Mouse (Mus musculus) heart, embryonic 11.5 days (tissue): ENCODE data around the gene Gzmm. TPM values are rescaled to one million over a fixed set of nuclear protein-coding genes. Genes with fewer than 3 reads are reported as not detected.

Experiments used
- ATAC-seq: fragments of 200-750 bp; cut with Nextera tagmentation; replicated peaks from 2 replicates; pipeline ENCODE4 v1.8.0; 2017; ENCODE audit warnings: moderate library complexity; ENCODE audit not compliant: insufficient number of reproducible peaks, low FRiP score, low TSS enrichment
- H3K27ac ChIP-seq: fragments of 300-500 bp; sonication (generic); 2 replicates; pipeline ENCODE4 v1.5.1; 2014; ENCODE audit warnings: mild to moderate bottlenecking, low read depth, low read length
- H3K27me3 ChIP-seq: fragments of 300-500 bp; sonication (generic); 2 replicates; pipeline ENCODE4 v1.6.1; 2014; ENCODE audit warnings: mild to moderate bottlenecking, low read length, mixed read lengths; ENCODE audit not compliant: control insufficient read depth, insufficient read depth
- H3K36me3 ChIP-seq: fragments of 300-500 bp; sonication (generic); 2 replicates; pipeline ENCODE4 v1.6.1; 2014; ENCODE audit warnings: mild to moderate bottlenecking, low read length, moderate library complexity, mixed read lengths; ENCODE audit not compliant: control insufficient read depth, insufficient read depth
- H3K4me1 ChIP-seq: fragments of 300-500 bp; sonication (generic); 2 replicates; pipeline ENCODE4 v1.6.1; 2014; ENCODE audit warnings: low read length; ENCODE audit not compliant: control insufficient read depth, insufficient read depth
- H3K4me2 ChIP-seq: fragments of 300-500 bp; sonication (generic); 2 replicates; pipeline ENCODE4 v1.6.1; 2014; ENCODE audit warnings: mild to moderate bottlenecking, moderate library complexity
- H3K4me3 ChIP-seq: fragments of 300-500 bp; sonication (generic); 2 replicates; pipeline ENCODE4 v1.5.1; 2014; ENCODE audit warnings: low read depth, low read length
- H3K9ac ChIP-seq: fragments of 300-500 bp; sonication (generic); 2 replicates; pipeline ENCODE4 v1.6.1; 2014; ENCODE audit warnings: mild to moderate bottlenecking, low read depth, low read length, moderate library complexity
- H3K9me3 ChIP-seq: fragments of 300-500 bp; sonication (generic); replicated peaks from 2 replicates; pipeline ENCODE4 v1.6.1; 2016; ENCODE audit warnings: low read length; ENCODE audit not compliant: control insufficient read depth
- WGBS: fragments of 180-500 bp; shearing (Covaris S2); extraction: QIAGEN DNeasy Blood & Tissue Kit; methylation state at CpG from one replicate; pipeline ENCODE4 v1.1.7; 2014; ENCODE audit not compliant: insufficient replicate concordance; 5-methylcytosine and 5-hydroxymethylcytosine counted together
- polyA plus RNA-seq: library from polyadenylated mRNA; unstranded; fragments of >200 nt; fragmentation: Nextera tagmentation; extraction: Ambion mirVana; gene quantifications from 2 replicates; pipeline ENCODE4 v1.2.1, GENCODE M21; 2014

Gzmm gene
- polyA plus RNA-seq, 1 experiment from 2014 or later, result 0.40 TPM

DNA sequence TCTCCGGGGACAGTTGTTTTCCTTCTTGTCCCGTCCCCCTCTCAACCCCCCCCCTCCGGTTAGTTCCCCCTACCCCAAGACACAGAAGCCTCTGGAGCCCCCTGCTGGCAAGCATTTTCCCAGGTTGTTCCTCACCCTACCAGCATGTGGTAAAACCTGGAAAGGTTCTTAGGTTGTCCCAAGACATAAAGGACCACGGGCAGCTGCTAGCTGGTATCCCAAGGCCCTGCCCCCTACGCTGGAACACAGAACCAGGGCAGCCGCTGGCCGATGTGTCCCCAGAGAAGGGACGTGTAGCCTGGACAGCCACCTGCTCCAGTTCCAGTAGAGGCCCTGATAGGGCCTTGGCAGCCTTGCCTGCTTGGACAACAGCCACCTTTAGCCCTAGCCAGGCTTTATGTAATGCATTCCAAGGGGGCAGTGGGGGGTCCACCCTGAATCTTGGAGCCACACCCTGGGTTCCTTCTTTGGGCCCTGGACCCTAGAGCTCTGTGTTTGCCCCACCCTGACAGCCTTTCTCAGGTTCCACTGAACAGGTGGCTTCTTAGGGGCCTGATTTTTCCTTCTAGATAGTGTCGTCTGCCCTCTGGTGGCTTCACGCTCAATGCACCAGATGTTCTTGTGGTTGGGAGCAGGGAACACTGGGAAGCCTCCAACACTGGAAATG lies 5.8 kb upstream of the Gzmm start:
- Histone ChIP-seq H3K36me3 (peaks cover 33% of the 10 kb centered on the region), H3K27ac (peak overlapping the region; percentile 81), H3K9ac (peak overlapping the region; percentile 92), H3K9me3 (no peaks in the 10 kb centered on the region), H3K4me2 (peak overlapping the region; percentile 98), H3K4me1 (peaks cover 37% of the 10 kb centered on the region), H3K4me3 (peak overlapping the region; percentile 58), H3K27me3 (no peaks in the 10 kb centered on the region)
- 4% methylated on average over 10 of the region's 10 CpGs for WGBS
- ATAC-seq, result no peak

DNA sequence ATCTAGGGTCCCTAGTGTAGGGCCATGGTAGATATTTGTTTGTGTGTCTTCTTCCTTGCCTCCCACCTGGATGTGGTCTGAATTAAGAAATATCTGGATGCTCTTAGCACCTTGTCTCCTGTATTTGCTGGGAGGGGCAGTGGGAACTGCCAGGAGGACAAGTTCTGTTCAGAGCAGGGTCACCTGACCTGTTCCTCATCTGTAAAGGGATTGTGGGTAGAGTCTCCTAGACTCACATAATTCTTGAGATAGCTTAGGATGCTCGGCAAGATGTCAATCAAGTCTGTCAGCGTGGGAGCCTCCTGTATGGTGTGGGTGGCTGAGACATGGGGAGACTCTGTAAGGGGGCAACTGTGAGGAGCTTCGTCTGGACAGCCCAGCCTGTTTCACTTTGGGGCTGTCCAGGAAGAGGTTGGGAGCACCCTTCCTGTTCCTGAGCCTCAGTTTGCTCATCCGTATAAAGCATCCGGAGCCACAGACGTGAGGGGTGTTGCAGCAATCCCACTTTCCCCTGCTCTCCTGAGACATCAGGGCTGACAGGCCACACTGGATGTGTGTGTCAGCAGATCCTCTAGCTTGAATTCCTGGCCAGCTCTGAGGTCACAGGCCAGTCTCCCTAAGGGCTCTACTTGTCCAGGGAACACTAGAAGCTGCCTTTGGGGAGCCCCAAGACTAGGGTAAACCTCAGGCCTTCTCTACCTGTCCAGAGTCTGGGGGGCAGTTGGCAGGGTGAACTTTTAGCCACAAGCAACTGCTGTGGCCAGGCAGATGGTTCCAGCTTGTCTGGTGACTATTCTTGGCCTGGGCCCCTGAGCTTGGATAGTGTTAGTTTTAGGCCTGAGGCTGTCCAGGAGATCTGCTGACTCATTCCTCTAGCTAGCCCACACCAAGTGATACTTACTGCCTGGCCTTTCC lies 4.8 kb upstream of the Gzmm start:
- H3K9me3 ChIP-seq, result no peaks in the 10 kb centered on the region
- H3K27me3 ChIP-seq, result no peaks in the 10 kb centered on the region
- peak overlapping the region; percentile 92 for H3K9ac ChIP-seq
- H3K36me3 ChIP-seq, result peaks cover 40% of the 10 kb centered on the region
- ATAC-seq, result no peak
- peak overlapping the region; percentile 98 for H3K4me2 ChIP-seq
- H3K27ac ChIP-seq, result peak overlapping the region; percentile 81
- peaks cover 37% of the 10 kb centered on the region for H3K4me1 ChIP-seq
- WGBS, result 67% methylated on average over 6 of the region's 6 CpGs
- peak overlapping the region; percentile 58 for H3K4me3 ChIP-seq

DNA sequence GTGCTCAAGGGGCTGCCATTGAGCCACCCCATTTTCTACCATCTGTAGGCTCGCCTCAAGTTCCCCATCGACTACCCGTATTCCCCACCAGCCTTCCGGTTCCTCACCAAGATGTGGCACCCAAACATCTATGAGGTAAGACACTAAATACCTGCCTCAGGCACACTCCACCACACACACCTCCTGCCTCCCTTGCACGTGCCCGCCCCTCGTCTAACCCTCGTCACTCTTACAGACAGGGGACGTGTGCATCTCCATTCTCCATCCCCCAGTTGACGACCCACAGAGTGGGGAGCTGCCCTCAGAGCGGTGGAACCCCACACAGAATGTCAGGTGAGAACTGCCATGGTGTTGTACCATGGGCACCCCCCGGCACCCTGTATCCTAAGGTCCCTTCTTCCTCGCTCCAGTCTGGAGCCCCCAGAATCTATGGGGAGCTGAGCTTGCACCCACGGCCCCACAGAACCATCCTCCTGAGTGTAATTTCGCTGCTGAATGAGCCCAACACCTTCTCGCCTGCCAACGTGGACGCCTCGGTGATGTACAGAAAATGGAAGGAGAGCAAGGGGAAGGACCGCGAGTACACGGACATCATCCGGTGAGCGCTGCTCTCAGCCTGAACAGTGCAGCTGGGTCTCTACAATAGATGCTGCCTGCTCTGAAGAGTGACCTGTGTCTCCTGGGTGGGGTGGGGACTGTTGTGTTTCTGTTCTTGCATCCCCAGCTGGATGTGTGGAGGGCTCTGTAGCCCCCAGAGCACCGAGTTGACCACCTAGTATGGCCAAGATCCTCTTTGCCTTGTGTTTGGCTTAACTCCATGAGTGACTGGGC lies 3.8 kb upstream of the Gzmm start:
- peaks cover 37% of the 10 kb centered on the region for H3K4me1 ChIP-seq
- WGBS, result 93% methylated on average over 25 of the region's 25 CpGs
- no peak for ATAC-seq

DNA sequence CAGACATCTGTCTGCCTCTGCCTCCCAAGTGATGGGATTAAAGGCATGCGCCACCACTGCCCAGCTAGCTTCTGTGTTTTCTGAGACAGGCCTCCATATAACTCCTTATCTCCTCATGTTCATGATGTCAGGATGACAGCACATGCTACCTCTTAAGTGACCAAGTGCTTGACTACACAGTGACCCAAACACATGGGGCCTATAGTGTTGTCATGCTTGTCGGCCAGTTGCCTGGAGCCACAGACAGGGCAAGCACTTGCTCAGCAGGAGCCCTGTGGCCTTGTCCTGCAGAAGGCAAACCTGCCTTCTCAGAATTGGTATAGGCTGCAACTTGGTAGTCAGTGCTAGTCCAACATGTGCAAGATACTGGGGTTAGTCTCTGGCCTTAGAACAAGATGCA lies 2.6 kb upstream of the Gzmm start:
- H3K27me3 ChIP-seq, result no peaks in the 10 kb centered on the region
- peaks cover 44% of the 10 kb centered on the region for H3K36me3 ChIP-seq
- WGBS, result 74% methylated on average over 2 of the region's 2 CpGs
- H3K9ac ChIP-seq, result no peak overlapping the region
- peak overlapping the region; percentile 46 for H3K27ac ChIP-seq
- H3K4me3 ChIP-seq, result no peak overlapping the region
- H3K4me1 ChIP-seq, result peaks cover 32% of the 10 kb centered on the region
- ATAC-seq, result no peak
- H3K4me2 ChIP-seq, result peak overlapping the region; percentile 4; the same call in 1 of the 2 replicates
- H3K9me3 ChIP-seq, result no peaks in the 10 kb centered on the region

More for the DNA sequence above, 3.8 kb upstream of the Gzmm start:
- peak overlapping the region; percentile 68; the same call in 1 of the 2 replicates for H3K27ac ChIP-seq
- no peaks in the 10 kb centered on the region for H3K27me3 ChIP-seq
- H3K36me3 ChIP-seq, result peaks cover 44% of the 10 kb centered on the region
- peak overlapping the region; percentile 49; the same call in 1 of the 2 replicates for H3K9ac ChIP-seq
- H3K4me2 ChIP-seq, result peak overlapping the region; percentile 8; the same call in 1 of the 2 replicates
- H3K9me3 ChIP-seq, result no peaks in the 10 kb centered on the region
- H3K4me3 ChIP-seq, result no peak overlapping the region; the same call in 1 of the 2 replicates

DNA sequence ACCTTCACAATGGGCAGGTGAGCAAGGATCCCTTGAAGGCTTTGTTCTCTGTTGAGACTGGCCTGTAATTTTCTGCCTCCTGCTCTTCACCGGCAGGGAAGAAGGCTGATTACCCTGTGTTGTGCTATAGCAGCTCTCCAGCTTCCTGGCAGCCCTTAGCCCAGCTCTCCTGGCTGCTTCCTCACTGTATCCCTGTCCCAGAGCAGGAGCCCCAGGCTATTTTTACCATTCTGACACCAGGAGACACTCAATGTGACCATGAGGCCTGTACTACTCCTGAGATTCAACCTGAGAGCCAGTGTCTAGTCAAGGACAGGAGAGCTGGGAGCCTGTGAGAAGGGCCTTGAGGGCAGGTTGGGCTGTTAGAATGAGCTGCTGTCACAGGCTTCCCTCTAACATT lies 2.1 kb upstream of the Gzmm start:
- Histone ChIP-seq H3K4me1 (peaks cover 31% of the 10 kb centered on the region), H3K4me3 (no peak overlapping the region), H3K9ac (no peak overlapping the region), H3K27ac (peak overlapping the region; percentile 46), H3K9me3 (no peaks in the 10 kb centered on the region), H3K27me3 (no peaks in the 10 kb centered on the region), H3K36me3 (peaks cover 44% of the 10 kb centered on the region), H3K4me2 (peak overlapping the region; percentile 4; the same call in 1 of the 2 replicates)
- 78% methylated on average over 1 of the region's 1 CpGs for WGBS
- ATAC-seq, result no peak

DNA sequence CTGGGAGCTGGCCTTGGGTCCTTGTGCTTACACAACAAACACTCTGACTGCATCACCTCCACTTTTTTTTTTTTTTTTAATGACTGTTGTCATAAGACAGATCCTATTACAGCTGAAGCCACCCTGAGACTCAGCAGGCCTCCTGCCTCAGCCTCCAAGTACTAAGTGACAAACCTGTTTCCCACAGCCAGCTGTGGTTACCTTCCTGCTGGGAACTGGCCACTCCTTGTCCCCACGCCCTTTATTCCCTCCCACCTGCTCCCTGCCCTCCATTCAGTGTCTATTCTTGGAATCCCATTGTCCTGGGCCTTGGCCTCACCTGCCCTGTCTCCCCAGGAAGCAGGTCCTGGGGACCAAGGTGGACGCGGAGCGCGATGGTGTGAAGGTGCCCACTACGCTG lies 1.3 kb upstream of the Gzmm start:
- Histone ChIP-seq H3K4me1 (peaks cover 31% of the 10 kb centered on the region), H3K36me3 (peaks cover 48% of the 10 kb centered on the region), H3K27ac (no peak overlapping the region), H3K4me2 (no peak overlapping the region), H3K4me3 (no peak overlapping the region), H3K9me3 (no peaks in the 10 kb centered on the region; the same call in 1 of the 2 replicates), H3K9ac (no peak overlapping the region), H3K27me3 (no peaks in the 10 kb centered on the region)
- no peak for ATAC-seq
- 92% methylated on average over 6 of the region's 6 CpGs for WGBS

DNA sequence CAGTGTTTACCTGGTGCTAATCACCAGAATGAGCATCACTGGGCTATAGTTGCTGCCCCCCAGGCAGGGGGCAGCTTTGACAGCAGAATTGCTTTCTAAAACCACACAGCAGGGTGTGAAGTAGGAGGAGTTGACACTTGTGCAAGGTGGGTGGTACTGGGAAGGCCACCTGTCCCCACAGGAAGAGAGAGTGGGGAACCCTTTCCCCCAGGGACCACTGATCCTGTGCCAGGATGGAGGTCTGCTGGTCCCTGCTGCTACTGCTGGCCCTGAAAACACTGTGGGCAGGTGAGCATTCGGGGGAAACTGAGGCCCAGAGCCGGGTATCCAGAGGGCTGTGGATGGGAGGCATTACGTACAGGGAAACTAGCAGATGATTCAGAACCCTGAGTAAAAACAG lies 358 bp downstream of the Gzmm start:
- peaks cover 48% of the 10 kb centered on the region for H3K36me3 ChIP-seq
- H3K4me2 ChIP-seq, result no peak overlapping the region
- H3K9ac ChIP-seq, result no peak overlapping the region
- WGBS, result 90% methylated on average over 3 of the region's 3 CpGs
- no peak overlapping the region for H3K4me3 ChIP-seq
- H3K9me3 ChIP-seq, result no peaks in the 10 kb centered on the region; the same call in 1 of the 2 replicates
- H3K27me3 ChIP-seq, result no peaks in the 10 kb centered on the region
- no peak for ATAC-seq
- peaks cover 18% of the 10 kb centered on the region for H3K4me1 ChIP-seq
- no peak overlapping the region for H3K27ac ChIP-seq

DNA sequence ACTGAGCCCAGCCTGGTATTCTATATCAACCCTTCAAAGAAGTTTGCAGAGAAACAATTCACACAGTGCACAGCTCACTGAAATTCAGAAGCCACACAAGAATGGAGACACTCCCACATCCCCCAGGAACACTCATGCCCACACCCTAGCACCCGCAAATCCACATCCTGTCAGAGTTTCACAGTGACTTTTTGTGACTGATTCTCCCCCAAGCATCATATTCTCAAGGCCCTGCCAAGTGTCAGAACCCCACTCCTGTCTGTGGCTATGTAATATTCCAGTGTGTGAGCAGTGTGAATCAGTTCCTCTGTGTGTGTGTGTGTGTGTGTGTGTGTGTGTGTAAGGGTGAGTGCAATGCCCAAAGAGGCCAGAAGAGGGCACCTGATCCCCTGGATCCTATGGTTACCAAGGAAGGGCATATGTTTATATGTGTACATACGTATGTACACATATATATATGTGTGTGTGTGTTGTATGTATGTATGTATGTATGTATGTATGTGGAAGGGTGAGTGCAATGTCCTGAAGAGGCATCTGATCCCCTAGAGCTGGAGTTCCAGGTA lies 3.2 kb downstream of the Gzmm start:
- 90% methylated on average over 2 of the region's 2 CpGs for WGBS
- Histone ChIP-seq H3K27me3 (no peaks in the 10 kb centered on the region), H3K4me1 (peaks cover 18% of the 10 kb centered on the region), H3K36me3 (peaks cover 22% of the 10 kb centered on the region), H3K27ac (no peak overlapping the region), H3K9me3 (no peaks in the 10 kb centered on the region; the same call in 1 of the 2 replicates), H3K4me3 (no peak overlapping the region), H3K9ac (no peak overlapping the region), H3K4me2 (no peak overlapping the region)
- ATAC-seq, result no peak
